Mouse (Mus musculus) spleen, postnatal 10 days (tissue): ENCODE results near the gene Hnrnph2.

Source experiments
- DNase-seq, 2 experiments: peaks; one replicate each; pipeline ENCODE4 v3.0.0; 2021 to 2022; ENCODE audit warnings: low spot score in 2 of 2

Gene Hnrnph2

DNA sequence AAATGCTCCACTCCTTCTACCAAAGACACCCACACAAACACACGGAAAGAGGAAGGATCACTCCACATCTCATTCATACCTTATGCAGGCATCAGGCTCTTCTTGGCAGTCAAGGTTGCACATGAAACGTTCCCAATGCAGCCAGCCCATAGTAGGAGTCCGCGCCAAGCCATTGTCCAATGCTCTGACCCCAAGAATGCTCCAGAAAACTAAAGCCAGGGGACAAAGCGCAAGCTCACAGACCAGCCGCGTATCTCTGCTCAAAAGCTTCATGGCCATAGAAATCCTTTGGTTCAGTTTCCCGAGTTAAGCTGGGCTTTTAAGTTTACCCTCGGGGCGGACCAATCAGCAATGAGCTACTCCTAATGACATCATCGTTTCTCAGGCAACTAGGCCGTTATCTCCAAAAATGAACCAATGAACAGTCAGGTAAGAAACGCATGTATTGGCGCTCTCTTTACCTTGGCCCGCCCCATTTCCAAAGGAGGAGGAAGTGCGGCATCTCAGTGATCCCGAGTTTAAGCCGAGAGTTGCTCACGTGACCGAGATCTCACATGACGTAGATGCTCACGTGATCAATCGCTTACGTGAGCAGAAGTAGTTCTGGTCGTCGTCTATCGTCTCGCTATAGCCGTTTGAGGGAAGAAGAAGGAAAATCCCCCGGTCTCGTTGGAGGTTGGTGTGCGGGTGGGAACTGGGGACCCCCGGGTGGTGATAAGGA is at the start of gene Hnrnph2, which contains the start of gene Gla:
Hnrnph2 (plus strand) TSS at position 521 of the 721 bp plus-strand sequence.
Gla (minus strand) TSS at position 467 of the 721 bp plus-strand sequence.
- DNase-seq = peak; percentile 77 to 89

DNA sequence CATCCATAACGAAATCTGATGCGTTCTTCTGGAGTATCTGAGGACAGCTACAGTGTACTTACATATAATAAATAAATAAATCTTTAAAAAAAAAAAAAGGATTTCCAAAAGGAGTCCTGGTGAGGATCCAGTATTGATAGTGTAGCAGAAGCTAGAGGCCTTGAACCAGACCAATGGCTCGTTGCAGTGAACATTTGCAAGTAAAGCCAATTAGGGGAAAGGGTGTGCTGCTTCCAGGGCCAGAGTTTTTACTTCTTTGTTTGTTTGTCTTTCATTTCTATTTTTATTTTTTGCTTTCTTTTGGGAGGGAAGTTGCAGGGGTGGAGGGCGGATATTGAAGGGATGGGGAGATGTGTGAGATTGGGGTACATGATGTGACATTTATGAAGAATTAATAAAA is 47.7 kb upstream of the Hnrnph2 start:
- DNase-seq = no peak

DNA sequence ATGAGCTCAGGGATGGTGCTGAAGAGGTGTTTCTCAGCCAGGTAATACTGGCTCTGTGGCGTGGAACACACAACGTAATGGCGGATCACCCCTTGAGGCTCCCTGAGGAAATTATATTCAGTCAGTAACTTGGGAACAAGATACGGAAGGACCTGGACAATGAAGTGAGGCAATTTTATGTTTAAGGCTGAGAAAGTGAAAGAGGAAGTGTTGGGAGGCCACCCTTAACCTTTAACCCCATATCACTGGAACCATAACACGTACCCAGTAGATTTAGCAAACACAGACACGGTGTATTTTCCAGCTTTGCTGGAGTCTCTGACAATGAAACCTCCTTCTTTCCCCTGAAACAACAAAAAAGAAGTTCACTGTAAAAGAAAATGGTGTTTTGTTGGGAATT is 46.6 kb upstream of the Hnrnph2 start:
- DNase-seq = no peak

DNA sequence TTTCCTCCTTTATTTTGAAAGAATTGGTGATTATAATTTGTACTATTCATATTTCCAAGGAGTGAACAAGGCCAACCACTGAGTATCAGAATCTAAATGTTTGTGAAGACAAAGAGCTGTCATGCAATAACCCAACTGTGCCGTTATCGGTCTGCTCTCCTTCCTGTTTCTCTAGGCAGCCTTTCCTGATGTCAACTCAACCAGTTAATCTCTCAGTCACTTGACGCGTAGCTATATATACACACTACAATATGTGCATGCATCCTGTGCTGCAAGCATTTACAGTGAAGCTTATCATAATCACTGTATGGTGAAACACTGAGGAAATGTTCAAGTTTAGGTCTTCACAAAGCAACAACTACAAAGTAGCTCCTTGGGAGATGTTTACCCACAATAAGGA is 36.7 kb upstream of the Hnrnph2 start:
- no peak for DNase-seq

DNA sequence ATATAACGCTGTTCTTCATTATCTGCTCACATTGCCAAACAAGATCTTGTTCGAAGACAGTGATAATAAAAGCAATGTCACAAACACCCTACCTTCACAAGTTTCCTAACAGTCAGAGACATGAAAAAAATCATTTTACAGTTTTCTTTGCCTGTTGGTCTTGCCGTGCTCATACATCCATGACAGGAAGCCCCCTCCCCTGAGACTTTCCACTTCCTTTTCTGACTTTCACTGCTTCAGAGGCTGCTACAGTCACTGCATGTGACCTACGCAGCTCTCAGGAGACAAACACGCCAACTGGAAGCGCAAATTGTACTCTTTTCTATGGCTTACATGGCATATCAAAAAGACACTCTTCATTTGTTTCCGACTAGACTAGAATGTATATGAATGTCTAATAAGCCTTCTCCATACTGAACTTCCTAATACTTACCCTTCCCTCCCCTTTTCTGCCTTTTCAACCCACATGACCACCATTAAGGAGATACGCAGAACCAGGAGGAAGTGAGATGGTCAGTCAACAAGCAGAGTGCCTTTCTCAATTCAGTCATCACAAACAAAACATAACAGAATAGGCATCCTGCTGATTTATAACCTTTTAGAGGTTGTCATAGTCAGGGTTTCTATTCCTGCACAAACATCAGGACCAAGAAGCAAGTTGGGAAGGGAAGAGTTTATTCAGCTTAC is 34.3 kb upstream of the Hnrnph2 start:
- DNase-seq = peak in 1 of 2 experiments; percentile 48

DNA sequence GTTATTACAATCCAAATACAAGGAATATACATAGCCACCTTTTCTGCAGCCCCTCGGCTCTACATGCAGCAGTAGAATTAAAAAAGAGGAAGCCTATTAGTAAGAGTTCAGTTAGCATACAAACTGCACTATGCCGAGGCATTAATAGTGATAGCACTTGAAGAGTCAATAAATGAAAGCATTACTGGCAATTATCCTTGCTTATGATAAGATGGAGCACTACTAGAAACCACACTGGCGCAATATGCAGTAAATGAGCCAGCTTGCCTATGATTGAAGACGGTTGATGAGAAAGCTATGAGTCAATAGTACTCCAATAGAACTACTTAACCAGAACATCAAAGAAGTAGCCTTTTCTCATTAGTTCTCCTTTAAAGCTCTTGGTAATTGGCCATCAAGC is 23.1 kb upstream of the Hnrnph2 start:
- DNase-seq = no peak

DNA sequence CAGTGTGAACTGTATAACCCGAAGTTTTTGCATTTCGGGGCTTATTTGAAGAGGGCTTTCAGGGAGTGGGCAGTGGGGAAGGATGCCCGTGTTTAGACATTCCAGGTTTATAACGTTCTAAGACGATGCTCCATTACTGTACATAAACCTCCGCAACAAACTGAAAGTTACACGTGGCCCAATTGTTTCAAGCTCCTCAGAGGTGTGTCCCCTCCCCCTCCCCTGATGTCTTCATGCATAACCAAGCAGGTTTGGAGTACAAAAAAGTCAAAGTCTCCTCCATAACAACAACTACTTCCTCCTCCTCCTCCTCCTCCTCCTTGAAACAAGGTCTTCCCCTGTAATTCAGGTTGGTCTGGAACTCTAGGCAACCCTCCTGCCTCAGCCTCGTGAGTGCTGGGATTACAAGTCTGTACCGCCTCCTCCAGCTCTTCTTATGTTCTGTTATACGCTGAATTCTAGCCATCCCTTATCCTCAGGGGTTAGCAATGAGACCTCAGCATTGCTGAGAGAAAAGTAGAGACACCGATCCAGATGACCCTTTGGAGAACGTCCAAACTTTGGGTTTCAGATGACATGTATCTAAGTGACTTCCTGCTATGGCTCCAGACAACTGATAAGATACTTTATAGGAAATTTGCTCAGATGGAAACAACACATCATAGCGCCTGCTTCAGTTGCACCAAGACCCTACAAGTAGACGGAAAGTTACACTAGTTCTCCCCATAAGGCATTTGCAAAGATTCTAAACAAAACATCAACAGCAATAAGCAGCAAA is 20.3 kb upstream of the Hnrnph2 start:
- no peak for DNase-seq

DNA sequence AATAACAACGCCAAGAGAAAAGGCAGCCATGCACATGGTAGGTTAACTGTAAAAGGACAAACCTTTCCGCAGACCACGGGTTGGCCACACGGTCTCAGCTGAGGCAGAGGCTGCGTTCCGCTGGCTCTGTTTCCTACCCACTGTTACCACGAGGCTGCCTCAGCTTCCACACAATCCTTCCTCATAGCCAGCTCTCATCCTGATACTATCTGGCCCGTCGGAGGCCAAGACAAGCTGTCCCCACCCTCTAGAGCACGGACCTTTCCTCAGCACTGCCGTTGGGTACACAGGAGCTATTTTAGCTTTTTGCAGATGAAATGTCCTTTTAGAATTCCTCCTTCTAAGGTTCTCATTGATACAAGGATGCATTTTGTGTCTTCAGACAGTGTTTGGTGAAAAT is 18.7 kb upstream of the Hnrnph2 start:
- peak in 1 of 2 experiments; percentile 32 for DNase-seq

DNA sequence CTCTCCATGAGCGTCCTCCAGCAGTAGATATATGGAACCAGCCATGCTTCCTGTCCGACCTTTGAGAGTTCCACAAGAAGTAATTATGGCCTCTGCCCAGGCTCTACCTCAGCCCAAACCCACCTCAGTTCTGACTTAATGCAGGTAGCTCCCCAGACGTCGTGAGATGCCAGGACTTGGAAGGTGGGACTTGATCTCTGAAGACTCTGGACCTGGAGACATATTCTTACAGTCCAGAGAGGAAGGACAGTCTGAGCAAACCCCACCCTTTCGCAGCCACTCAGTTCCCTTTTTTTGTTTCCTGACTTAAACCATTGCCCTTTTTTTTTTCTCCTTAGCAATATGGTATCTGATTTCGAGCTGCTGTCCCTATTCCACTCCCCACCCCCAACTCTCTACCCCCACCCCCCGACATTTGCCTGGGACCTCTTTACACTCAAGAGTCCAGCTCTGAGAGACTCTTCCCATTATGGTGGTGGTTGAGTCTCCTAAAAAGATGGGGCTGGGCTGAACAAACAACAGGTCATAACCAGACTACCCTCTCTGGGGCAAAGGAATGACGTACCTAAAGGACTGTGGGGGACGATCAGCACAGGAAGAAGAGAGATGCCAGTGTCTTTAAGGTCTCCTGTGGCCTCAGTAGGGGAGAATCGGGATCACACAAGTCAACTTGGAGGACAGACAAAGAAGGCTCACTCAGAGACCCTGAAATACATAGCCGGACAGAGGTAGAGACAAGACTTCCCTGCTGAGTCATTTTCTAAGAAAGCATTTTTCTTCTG is 17.9 kb upstream of the Hnrnph2 start, which contains the start of gene Btk:
Btk (minus strand) TSS at position 683 of the 782 bp plus-strand sequence.
- DNase-seq = peak; percentile 25 to 27

DNA sequence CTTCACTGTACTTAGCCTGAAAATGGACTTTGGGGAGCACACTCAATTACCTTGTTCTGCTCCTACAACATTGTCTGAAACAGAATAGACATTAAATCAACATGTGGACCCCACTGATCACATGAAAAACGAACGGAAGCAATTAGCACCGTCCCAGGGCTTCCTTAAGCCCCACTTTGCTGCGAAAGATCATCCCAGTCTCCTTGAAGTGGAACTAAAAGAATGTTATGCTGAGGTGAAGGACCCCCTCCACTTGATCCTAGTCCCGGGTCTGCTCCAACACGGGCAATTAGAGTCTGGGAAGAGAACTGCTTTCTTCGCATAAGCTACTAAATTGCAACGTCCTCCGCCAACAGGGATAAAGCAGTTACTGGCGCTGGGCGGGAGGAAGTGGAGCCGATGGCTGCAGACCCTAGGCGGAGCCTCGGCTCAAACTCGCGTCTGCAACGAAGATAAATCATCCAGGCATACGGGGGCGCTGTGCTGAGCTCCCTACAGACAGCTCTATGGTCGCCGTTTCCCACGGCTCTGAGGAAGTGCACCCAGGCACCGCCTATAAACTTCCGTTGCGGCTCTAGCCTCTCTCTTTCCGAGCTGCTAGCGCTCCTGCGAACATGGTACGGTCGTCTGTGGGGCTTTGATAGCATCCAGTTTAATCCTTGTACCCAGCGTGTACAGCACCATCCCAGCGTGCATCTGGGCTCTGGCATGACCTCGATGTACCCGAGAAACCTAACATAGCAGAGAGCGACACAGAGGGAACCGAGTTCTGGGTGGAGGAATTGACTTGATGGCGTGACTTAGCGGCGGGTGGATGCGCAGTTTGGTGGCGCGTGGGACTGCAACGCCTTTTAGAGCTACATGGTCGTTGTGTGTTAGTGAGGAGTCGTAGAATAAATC is 15.6 kb upstream of the Hnrnph2 start, which contains the start of gene Rpl36a:
Rpl36a (plus strand) TSS at position 552 of the 900 bp plus-strand sequence.
- DNase-seq = peak; percentile 85 to 92

DNA sequence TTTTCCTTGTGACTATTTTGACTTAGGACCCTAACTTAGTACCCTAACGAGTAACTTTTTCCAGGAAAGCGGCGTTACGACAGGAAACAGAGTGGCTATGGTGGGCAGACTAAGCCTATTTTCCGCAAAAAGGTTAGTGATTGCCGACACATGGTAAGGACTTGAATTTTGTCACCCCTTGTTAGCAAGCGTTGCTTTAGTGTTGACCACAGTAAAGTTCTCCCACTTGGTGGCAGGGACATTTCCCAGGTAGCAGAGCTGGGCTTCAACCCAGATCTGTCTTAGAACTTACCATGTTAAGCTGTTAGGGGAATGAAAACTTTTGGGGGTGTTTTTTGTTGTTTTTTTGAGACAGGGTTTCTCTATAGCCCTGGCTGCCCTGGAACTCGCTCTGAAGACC is 14.5 kb upstream of the Hnrnph2 start:
- DNase-seq = no peak

DNA sequence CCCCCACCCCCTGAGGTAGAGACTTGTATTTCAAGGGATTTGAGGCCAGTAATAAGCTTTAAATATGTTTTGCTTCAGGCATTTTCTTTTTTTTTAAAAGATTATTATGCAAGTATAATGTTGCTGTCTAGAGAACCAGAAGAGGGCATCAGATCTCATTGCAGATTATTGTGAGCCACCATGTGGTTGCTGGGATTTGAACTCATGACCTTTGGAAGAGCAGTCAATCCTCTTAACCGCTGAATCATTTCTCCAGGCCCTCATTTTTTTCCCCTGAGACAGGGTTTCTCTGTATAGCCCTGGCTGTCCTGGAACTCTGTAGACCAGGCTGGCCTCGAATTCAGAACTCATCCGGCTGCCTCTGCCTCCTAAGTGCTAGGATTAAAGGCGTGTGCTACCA is 12.7 kb upstream of the Hnrnph2 start:
- DNase-seq = no peak

DNA sequence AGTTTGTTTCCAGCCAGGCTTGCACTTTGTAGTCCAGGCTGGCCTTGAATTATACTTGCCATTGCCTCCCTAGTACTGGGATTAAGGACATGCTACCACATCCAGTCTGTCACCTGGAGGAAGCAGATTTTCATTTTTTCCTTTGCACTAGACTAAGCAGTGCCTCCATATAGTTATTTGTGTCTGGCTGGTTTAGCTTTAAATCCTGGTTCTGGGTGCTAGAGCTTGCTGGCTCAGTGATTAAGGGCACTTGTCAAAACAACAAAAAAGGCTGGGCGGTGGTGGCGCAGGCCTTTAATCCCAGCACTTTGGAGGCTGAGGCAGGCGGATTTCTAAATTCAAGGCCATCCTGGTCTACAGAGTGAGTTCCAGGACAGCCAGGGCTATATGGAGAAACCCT is 12.0 kb upstream of the Hnrnph2 start:
- DNase-seq = no peak

DNA sequence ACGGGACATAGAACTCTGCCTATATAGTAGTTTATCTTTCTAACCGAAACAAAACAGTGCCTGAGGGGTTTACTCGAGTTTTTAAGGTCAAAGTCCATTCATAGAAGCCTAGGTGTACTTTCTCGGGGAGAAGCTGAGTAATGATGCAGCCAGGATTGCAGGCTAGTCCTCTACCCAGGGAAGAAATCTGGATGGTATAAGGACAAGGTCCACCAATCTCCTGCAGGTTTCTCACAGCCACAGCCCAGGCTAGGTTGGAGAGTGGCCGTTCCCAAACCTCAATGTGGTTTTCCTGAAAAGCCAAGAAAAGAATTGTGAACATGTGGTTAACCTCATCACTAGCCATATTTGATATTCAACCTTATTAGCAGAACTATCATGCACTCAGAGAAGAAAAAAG is 11.1 kb upstream of the Hnrnph2 start:
- no peak for DNase-seq

DNA sequence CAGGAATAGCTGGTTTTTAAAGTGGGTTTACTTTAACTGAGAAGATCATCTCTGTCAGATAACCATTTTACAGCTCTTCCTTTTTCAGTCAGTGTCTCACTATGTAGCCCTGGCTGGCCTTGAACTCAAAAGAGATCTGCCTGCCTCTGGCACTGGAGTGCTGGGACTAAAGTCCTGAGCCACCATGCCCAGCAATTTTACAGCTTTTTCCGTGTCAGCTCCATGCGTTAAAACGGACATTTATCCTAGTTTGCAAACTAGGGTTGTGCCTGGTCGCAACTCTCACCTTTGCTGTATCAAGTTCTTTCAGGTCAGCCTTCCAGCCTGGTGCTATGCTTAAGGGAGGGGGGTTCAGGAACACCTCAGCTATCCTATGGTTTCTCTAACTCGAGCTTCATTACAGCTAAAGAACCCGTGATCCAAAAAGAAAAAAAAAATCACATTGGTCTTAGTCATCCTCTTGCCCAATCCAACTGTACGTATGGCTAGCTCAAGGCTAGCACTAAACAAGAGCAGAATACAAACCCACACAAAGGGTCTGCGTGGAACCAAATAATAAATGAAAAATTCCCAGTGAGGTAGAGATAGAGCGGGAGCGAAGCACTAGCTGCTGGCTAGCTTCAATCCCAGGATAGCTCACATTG is 935 bp upstream of the Hnrnph2 start:
- DNase-seq = no peak

DNA sequence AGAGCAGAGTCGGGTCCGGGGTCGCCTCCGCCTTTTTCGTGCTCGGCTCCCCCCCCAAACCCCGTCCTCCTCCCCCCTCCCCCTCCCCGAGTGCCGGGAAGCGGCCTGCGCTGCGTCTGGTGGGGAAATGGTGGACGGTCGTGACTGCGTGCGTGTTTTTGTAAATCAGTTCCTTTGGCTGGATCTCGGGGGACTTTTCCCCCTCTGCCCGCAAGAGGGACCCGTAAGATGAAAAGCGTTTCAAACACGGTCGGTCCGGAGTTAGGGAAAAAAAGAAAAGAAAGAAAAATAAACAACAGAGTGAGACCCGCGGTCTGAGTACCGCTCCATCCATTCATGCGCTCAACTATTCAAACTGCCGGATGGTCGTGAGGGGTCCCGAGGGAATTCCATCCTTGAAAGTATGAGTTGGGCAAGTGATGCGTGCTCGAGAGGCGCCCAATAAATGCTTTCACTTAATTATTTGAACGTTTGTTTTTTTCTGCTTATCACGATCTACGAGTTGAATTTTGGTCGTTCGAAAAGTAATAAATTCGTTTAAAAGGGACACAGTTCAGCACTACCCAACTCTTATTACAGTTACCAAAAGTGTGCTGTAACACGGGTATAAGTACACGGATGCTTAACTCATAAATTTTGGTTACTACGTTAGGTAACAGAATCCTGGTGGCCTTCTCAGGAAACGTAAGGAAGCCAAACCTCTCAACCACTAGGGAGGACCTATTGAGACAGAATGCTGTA is 571 bp downstream of the Hnrnph2 start:
- no peak for DNase-seq

DNA sequence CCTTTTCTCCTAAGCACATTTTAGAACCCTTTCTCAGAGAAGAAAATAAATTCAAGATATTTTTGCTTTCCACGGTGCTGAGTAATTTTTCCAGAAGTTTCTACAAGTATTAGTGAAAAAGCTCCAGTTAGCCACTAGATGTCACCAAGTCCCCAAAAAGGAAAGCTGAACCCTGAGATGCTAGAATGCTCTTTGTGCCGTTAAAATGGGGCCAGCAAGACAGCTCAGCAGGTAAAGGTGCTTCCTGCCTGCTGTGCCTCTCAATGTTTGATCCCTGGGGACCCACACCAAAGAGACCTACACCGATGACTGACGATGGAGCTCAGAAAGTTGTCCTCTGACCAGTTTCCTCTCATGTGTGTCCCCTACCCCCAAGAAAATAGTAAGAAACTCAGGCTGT is 8.5 kb downstream of the Hnrnph2 start:
- no peak for DNase-seq

DNA sequence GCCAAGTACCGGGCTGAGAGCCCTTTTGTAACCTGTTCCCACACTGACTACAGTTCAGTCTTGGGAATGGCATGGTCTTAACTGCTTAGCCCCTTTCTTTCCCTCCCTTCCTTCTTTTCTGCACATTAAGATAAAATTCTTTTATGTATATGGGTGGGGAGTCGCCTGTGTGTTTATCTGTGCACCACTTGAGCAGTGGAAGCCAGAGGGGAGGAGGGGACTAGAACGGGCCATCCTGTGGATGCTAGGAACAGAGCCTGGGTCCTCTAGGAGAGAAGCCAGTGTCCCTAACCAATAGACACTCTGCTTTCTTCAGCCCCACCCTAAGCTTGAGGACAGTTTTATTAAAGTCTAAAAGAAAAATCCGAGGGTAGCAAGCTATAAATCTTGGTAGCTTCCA is 10.0 kb downstream of the Hnrnph2 start:
- no peak for DNase-seq

DNA sequence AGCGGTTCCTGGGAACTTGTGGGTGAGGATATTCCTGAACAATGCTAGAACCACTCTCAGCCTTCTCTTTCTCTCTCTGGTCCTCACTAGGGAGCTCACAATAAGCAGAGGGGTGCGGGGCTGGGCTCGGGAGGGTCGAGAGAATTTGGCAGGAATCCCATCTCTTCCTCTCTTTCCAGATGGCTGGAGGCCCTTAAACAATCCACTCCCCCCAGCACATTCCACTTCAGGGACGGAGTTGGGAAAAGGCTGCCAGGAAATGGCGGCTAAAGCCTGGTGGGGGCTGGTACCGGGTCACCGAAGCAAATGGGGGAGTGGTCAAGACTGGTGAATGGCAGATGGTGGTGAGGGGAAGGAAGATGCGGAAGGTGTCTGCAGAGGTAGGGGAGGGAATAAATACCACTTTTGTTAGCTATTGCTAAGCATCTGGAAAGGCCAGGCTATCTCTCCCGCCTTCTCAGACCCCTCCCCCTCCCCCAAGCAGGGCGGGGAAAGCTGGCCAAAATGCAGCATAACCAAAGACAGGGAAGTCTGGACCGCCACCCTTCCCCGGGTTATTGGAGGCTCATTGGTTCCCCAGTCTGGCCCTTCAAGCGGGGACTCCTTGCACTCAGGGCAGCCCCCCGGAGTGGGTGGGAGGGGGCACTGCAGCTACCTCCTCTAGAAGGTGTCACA is 11.4 kb downstream of the Hnrnph2 start:
- DNase-seq = peak; percentile 20 to 44
